Mouse (Mus musculus): ENCODE data around the gene Obp2b. TPM values are rescaled to one million over a fixed set of nuclear protein-coding genes. Genes with fewer than 3 reads are reported as not detected.
"Not testable (repeated sequence)": the region's sequence is repeated elsewhere in the genome, so short reads cannot be mapped to it uniquely, and the experiment has no call there.

Gene Obp2b
- not detected in 2 replicates for polyA plus RNA-seq (2015; fragmentation: Nextera tagmentation; extraction: Ambion mirVana)

GRCm38 (mm10) chr2:25736709-25737108 lies at the start of gene Obp2b:
Obp2b (plus strand) TSS chr2:25737009.
- WGBS, result 74% methylated on average over 3 of the region's 3 CpGs
- H3K27ac ChIP-seq (ENCODE audit: low read depth, low read length), result not testable (repeated sequence)

GRCm38 (mm10) chr2:25694605-25695004 lies 42.2 kb upstream of the Obp2b start:
- Histone ChIP-seq H3K27ac (ENCODE audit: low read depth, low read length) (no peak overlapping the region), H3K4me3 (ENCODE audit: low read length) (no peak overlapping the region), H3K27me3 (replicated peaks; ENCODE audit: control insufficient read depth, insufficient read depth, low read length) (no peaks in the 10 kb centered on the region), H3K4me2 (ENCODE audit: low read length) (no peak overlapping the region), H3K4me1 (ENCODE audit: control insufficient read depth, insufficient read depth, low read depth, low read length) (no peaks in the 10 kb centered on the region), H3K9ac (ENCODE audit: low read depth, low read length) (no peak overlapping the region), H3K36me3 (ENCODE audit: control insufficient read depth, insufficient read depth, low read length) (no peaks in the 10 kb centered on the region), H3K9me3 (ENCODE audit: control insufficient read depth, low read length) (no peaks in the 10 kb centered on the region)
- no peak for ATAC-seq

More at GRCm38 (mm10) chr2:25736709-25737108, at the start of gene Obp2b:
- not testable (repeated sequence) for H3K9me3 ChIP-seq (ENCODE audit: control insufficient read depth, low read length); H3K4me1 ChIP-seq (ENCODE audit: control insufficient read depth, insufficient read depth, low read depth, low read length); H3K9ac ChIP-seq (ENCODE audit: low read depth, low read length); H3K27me3 ChIP-seq (replicated peaks; ENCODE audit: control insufficient read depth, insufficient read depth, low read length); H3K4me2 ChIP-seq (ENCODE audit: low read length); ATAC-seq; H3K36me3 ChIP-seq (ENCODE audit: control insufficient read depth, insufficient read depth, low read length); H3K4me3 ChIP-seq (ENCODE audit: low read length)

- Histone ChIP-seq H3K4me2 (ENCODE audit: low read length) (no peak overlapping the region), H3K27me3 (replicated peaks; ENCODE audit: control insufficient read depth, insufficient read depth, low read length) (no peaks in the 10 kb centered on the region), H3K4me3 (ENCODE audit: low read length) (no peak overlapping the region), H3K4me1 (ENCODE audit: control insufficient read depth, insufficient read depth, low read depth, low read length) (no peaks in the 10 kb centered on the region), H3K9ac (ENCODE audit: low read depth, low read length) (no peak overlapping the region), H3K27ac (ENCODE audit: low read depth, low read length) (no peak overlapping the region), H3K9me3 (ENCODE audit: control insufficient read depth, low read length) (no peaks in the 10 kb centered on the region), H3K36me3 (ENCODE audit: control insufficient read depth, insufficient read depth, low read length) (no peaks in the 10 kb centered on the region)
- no peak for ATAC-seq
- WGBS, result 68% methylated on average over 4 of the region's 4 CpGs
Measured at GRCm38 (mm10) chr2:25696951-25697350, 39.9 kb upstream of the Obp2b start.

- H3K27ac ChIP-seq (ENCODE audit: low read depth, low read length), result no peak overlapping the region
- H3K4me2 ChIP-seq (ENCODE audit: low read length), result no peak overlapping the region
- ATAC-seq, result no peak
- 87% methylated on average over 2 of the region's 2 CpGs for WGBS
- H3K9ac ChIP-seq (ENCODE audit: low read depth, low read length), result no peak overlapping the region
- H3K4me1 ChIP-seq (ENCODE audit: control insufficient read depth, insufficient read depth, low read depth, low read length), result no peaks in the 10 kb centered on the region
- no peaks in the 10 kb centered on the region for H3K27me3 ChIP-seq (replicated peaks; ENCODE audit: control insufficient read depth, insufficient read depth, low read length)
- no peaks in the 10 kb centered on the region for H3K9me3 ChIP-seq (ENCODE audit: control insufficient read depth, low read length)
- H3K36me3 ChIP-seq (ENCODE audit: control insufficient read depth, insufficient read depth, low read length), result no peaks in the 10 kb centered on the region
- H3K4me3 ChIP-seq (ENCODE audit: low read length), result no peak overlapping the region
Measured at GRCm38 (mm10) chr2:25698696-25699095, 38.1 kb upstream of the Obp2b start.

- H3K4me1 ChIP-seq (ENCODE audit: control insufficient read depth, insufficient read depth, low read depth, low read length); H3K36me3 ChIP-seq (ENCODE audit: control insufficient read depth, insufficient read depth, low read length); H3K9me3 ChIP-seq (ENCODE audit: control insufficient read depth, low read length); ATAC-seq; H3K9ac ChIP-seq (ENCODE audit: low read depth, low read length); H3K4me3 ChIP-seq (ENCODE audit: low read length); H3K4me2 ChIP-seq (ENCODE audit: low read length); H3K27ac ChIP-seq (ENCODE audit: low read depth, low read length); H3K27me3 ChIP-seq (replicated peaks; ENCODE audit: control insufficient read depth, insufficient read depth, low read length): not testable (repeated sequence)
- WGBS, result 92% methylated on average over 3 of the region's 3 CpGs
Measured at GRCm38 (mm10) chr2:25699743-25700142, 37.1 kb upstream of the Obp2b start, which contains the start of gene Obp2a. Obp2a (plus strand) TSS chr2:25700043.

GRCm38 (mm10) chr2:25701001-25701400 lies 35.8 kb upstream of the Obp2b start:
- Histone ChIP-seq H3K27me3 (replicated peaks; ENCODE audit: control insufficient read depth, insufficient read depth, low read length) (no peaks in the 10 kb centered on the region), H3K27ac (ENCODE audit: low read depth, low read length) (no peak overlapping the region), H3K4me1 (ENCODE audit: control insufficient read depth, insufficient read depth, low read depth, low read length) (no peaks in the 10 kb centered on the region), H3K9ac (ENCODE audit: low read depth, low read length) (no peak overlapping the region), H3K4me2 (ENCODE audit: low read length) (no peak overlapping the region), H3K4me3 (ENCODE audit: low read length) (no peak overlapping the region), H3K9me3 (ENCODE audit: control insufficient read depth, low read length) (no peaks in the 10 kb centered on the region), H3K36me3 (ENCODE audit: control insufficient read depth, insufficient read depth, low read length) (no peaks in the 10 kb centered on the region)
- ATAC-seq, result no peak
- 80% methylated on average over 5 of the region's 5 CpGs for WGBS

GRCm38 (mm10) chr2:25703706-25704105 lies 33.1 kb upstream of the Obp2b start:
- Histone ChIP-seq H3K9me3 (ENCODE audit: control insufficient read depth, low read length) (no peaks in the 10 kb centered on the region), H3K9ac (ENCODE audit: low read depth, low read length) (no peak overlapping the region), H3K4me1 (ENCODE audit: control insufficient read depth, insufficient read depth, low read depth, low read length) (peaks cover 9% of the 10 kb centered on the region), H3K27me3 (replicated peaks; ENCODE audit: control insufficient read depth, insufficient read depth, low read length) (no peaks in the 10 kb centered on the region), H3K4me3 (ENCODE audit: low read length) (no peak overlapping the region), H3K27ac (ENCODE audit: low read depth, low read length) (no peak overlapping the region), H3K4me2 (ENCODE audit: low read length) (no peak overlapping the region), H3K36me3 (ENCODE audit: control insufficient read depth, insufficient read depth, low read length) (no peaks in the 10 kb centered on the region)
- WGBS, result 90% methylated on average over 4 of the region's 4 CpGs
- no peak for ATAC-seq

- WGBS, result under 1% methylated on average over 76 of the region's 78 CpGs
- peak within 1 kb of the TSS; percentile 67 for H3K4me2 ChIP-seq (ENCODE audit: low read length)
- no peaks in the 10 kb centered on the region for H3K9me3 ChIP-seq (ENCODE audit: control insufficient read depth, low read length)
- ATAC-seq, result peak; percentile 98
- peak within 1 kb of the TSS; percentile 88 for H3K9ac ChIP-seq (ENCODE audit: low read depth, low read length)
- H3K27ac ChIP-seq (ENCODE audit: low read depth, low read length), result peak within 1 kb of the TSS; percentile 92
- H3K27me3 ChIP-seq (replicated peaks; ENCODE audit: control insufficient read depth, insufficient read depth, low read length), result no peaks in the 10 kb centered on the region
- peaks cover 16% of the 10 kb centered on the region for H3K4me1 ChIP-seq (ENCODE audit: control insufficient read depth, insufficient read depth, low read depth, low read length)
- H3K36me3 ChIP-seq (ENCODE audit: control insufficient read depth, insufficient read depth, low read length), result no peaks in the 10 kb centered on the region
- peak within 1 kb of the TSS; percentile 78 for H3K4me3 ChIP-seq (ENCODE audit: low read length)
Measured at GRCm38 (mm10) chr2:25706643-25707481, 29.9 kb upstream of the Obp2b start, which contains the start of gene Bmyc. Bmyc (plus strand) TSS chr2:25706739.

GRCm38 (mm10) chr2:25708121-25708520 lies 28.7 kb upstream of the Obp2b start:
- 69% methylated on average over 2 of the region's 2 CpGs for WGBS
- no peak for ATAC-seq

More at GRCm38 (mm10) chr2:25708121-25708520, 28.7 kb upstream of the Obp2b start:
- Histone ChIP-seq H3K4me2 (ENCODE audit: low read length) (peak overlapping the region; percentile 59), H3K27me3 (replicated peaks; ENCODE audit: control insufficient read depth, insufficient read depth, low read length) (no peaks in the 10 kb centered on the region), H3K4me1 (ENCODE audit: control insufficient read depth, insufficient read depth, low read depth, low read length) (peaks cover 16% of the 10 kb centered on the region), H3K9me3 (ENCODE audit: control insufficient read depth, low read length) (no peaks in the 10 kb centered on the region), H3K9ac (ENCODE audit: low read depth, low read length) (no peak overlapping the region), H3K36me3 (ENCODE audit: control insufficient read depth, insufficient read depth, low read length) (no peaks in the 10 kb centered on the region), H3K27ac (ENCODE audit: low read depth, low read length) (no peak overlapping the region), H3K4me3 (ENCODE audit: low read length) (peak overlapping the region; percentile 33)

All from hindbrain, embryonic 16.5 days (tissue).